Mouse (Mus musculus) stomach, embryonic 16.5 days (tissue): ENCODE measurements around the gene Ndrg2. TPM values are rescaled to one million over a fixed set of nuclear protein-coding genes. Genes with fewer than 3 reads are reported as not detected.
A peak's percentile ranks its signal among the peaks of the same experiment; 100 is the strongest.

Source experiments
- ATAC-seq: fragments of 200-750 bp; cut with Nextera tagmentation; 2 replicates; pipeline ENCODE4 v1.8.0; 2017; ENCODE audit warnings: moderate number of reproducible peaks, moderate TSS enrichment; ENCODE audit not compliant: insufficient read depth, low FRiP score
- H3K27ac ChIP-seq: fragments of 300-500 bp; sonication (generic); 2 replicates; pipeline ENCODE4 v1.5.1; 2014; ENCODE audit warnings: low read length
- H3K27me3 ChIP-seq: fragments of 300-500 bp; sonication (generic); 2 replicates; pipeline ENCODE4 v1.6.1; 2014; ENCODE audit warnings: low read length, control low read depth, mixed read lengths; ENCODE audit not compliant: control insufficient read depth, insufficient read depth
- H3K36me3 ChIP-seq: fragments of 300-500 bp; sonication (generic); 2 replicates; pipeline ENCODE4 v1.6.1; 2014; ENCODE audit warnings: low read length; ENCODE audit not compliant: control insufficient read depth, insufficient read depth
- H3K4me1 ChIP-seq: fragments of 300-500 bp; sonication (generic); 2 replicates; pipeline ENCODE4 v1.6.1; 2014; ENCODE audit warnings: low read length, control low read depth, mixed read lengths; ENCODE audit not compliant: control insufficient read depth, insufficient read depth
- H3K4me2 ChIP-seq: fragments of 300-500 bp; sonication (generic); 2 replicates; pipeline ENCODE4 v1.6.1; 2014; ENCODE audit warnings: low read depth, low read length, mixed read lengths
- H3K4me3 ChIP-seq: fragments of 300-500 bp; sonication (generic); replicated peaks from 2 replicates; pipeline ENCODE4 v1.5.1; 2014; ENCODE audit warnings: mild to moderate bottlenecking, low read length
- H3K9ac ChIP-seq: fragments of 300-500 bp; sonication (generic); 2 replicates; pipeline ENCODE4 v1.6.1; 2014; ENCODE audit warnings: low read length
- H3K9me3 ChIP-seq: fragments of 300-500 bp; sonication (generic); replicated peaks from 2 replicates; pipeline ENCODE4 v1.6.1; 2016; ENCODE audit warnings: low read length, control low read depth; ENCODE audit not compliant: control insufficient read depth
- WGBS: fragments of 180-500 bp; shearing (Covaris S2); extraction: QIAGEN DNeasy Blood & Tissue Kit; methylation state at CpG from one replicate; pipeline ENCODE4 v1.1.7; 2014; 5-methylcytosine and 5-hydroxymethylcytosine counted together
- polyA plus RNA-seq: library from polyadenylated mRNA; unstranded; fragments of >200 nt; fragmentation: Nextera tagmentation; extraction: Ambion mirVana; gene quantifications from 2 replicates; pipeline ENCODE4 v1.2.1, GENCODE M21; 2015

Ndrg2 gene
- polyA plus RNA-seq, 1 experiment from 2014 or later: 125 TPM

- WGBS: 83% methylated on average over 4 of the region's 4 CpGs
- Histone ChIP-seq H3K9ac (no peak within 1 kb of the TSS), H3K4me2 (no peak within 1 kb of the TSS), H3K27ac (no peak within 1 kb of the TSS), H3K4me1 (peaks cover 26% of the 10 kb centered on the region), H3K36me3 (no peaks in the 10 kb centered on the region), H3K27me3 (no peaks in the 10 kb centered on the region), H3K9me3 (no peaks in the 10 kb centered on the region), H3K4me3 (no peak within 1 kb of the TSS)
- no peak for ATAC-seq
These were observed 4.2 kb upstream of the Ndrg2 start, which contains the start of gene Tppp2 for GRCm38 (mm10) chr14:51918125-51918524. Tppp2 (plus strand) TSS chr14:51918425.

- Histone ChIP-seq H3K4me3 (no peak overlapping the region), H3K27me3 (no peaks in the 10 kb centered on the region), H3K9me3 (no peaks in the 10 kb centered on the region), H3K27ac (no peak overlapping the region), H3K36me3 (no peaks in the 10 kb centered on the region), H3K9ac (no peak overlapping the region), H3K4me2 (no peak overlapping the region), H3K4me1 (peaks cover 19% of the 10 kb centered on the region)
- no peak for ATAC-seq
- WGBS: 87% methylated on average over 4 of the region's 4 CpGs
These were observed 2.6 kb upstream of the Ndrg2 start for GRCm38 (mm10) chr14:51916539-51916938.

GRCm38 (mm10) chr14:51915030-51915429, 1.1 kb upstream of the Ndrg2 start:
- H3K9ac ChIP-seq: peak overlapping the region; percentile 4; the same call in 1 of the 2 replicates
- no peak overlapping the region for H3K4me2 ChIP-seq
- H3K27ac ChIP-seq: peak overlapping the region; percentile 93
- H3K9me3 ChIP-seq: no peaks in the 10 kb centered on the region
- H3K27me3 ChIP-seq: no peaks in the 10 kb centered on the region
- WGBS: 14% methylated on average over 3 of the region's 3 CpGs
- ATAC-seq: no peak
- H3K4me3 ChIP-seq: no peak overlapping the region
- peaks cover 15% of the 10 kb centered on the region; the same call in 1 of the 2 replicates for H3K4me1 ChIP-seq
- no peaks in the 10 kb centered on the region for H3K36me3 ChIP-seq

GRCm38 (mm10) chr14:51913062-51913959, 647 bp downstream of the Ndrg2 start:
- Histone ChIP-seq H3K36me3 (no peaks in the 10 kb centered on the region), H3K9ac (peak overlapping the region; percentile 86), H3K4me1 (peaks cover 15% of the 10 kb centered on the region; the same call in 1 of the 2 replicates), H3K4me2 (peak overlapping the region; percentile 99), H3K4me3 (peak overlapping the region; percentile 72), H3K27ac (peak overlapping the region; percentile 93), H3K27me3 (no peaks in the 10 kb centered on the region), H3K9me3 (no peaks in the 10 kb centered on the region)
- under 1% methylated on average over 58 of the region's 58 CpGs for WGBS
- ATAC-seq: peak; percentile 91

GRCm38 (mm10) chr14:51912391-51913061, 1.4 kb downstream of the Ndrg2 start:
- Histone ChIP-seq H3K27ac (peak overlapping the region; percentile 93), H3K4me2 (peak overlapping the region; percentile 99), H3K4me3 (peak overlapping the region; percentile 72), H3K9me3 (no peaks in the 10 kb centered on the region), H3K36me3 (no peaks in the 10 kb centered on the region), H3K27me3 (no peaks in the 10 kb centered on the region), H3K9ac (peak overlapping the region; percentile 86), H3K4me1 (peaks cover 15% of the 10 kb centered on the region; the same call in 1 of the 2 replicates)
- WGBS: 15% methylated on average over 14 of the region's 14 CpGs
- no peak for ATAC-seq

- no peaks in the 10 kb centered on the region for H3K9me3 ChIP-seq
- no peaks in the 10 kb centered on the region for H3K27me3 ChIP-seq
- H3K9ac ChIP-seq: no peak overlapping the region
- no peak overlapping the region for H3K27ac ChIP-seq
- WGBS: 85% methylated on average over 10 of the region's 10 CpGs
- H3K36me3 ChIP-seq: no peaks in the 10 kb centered on the region
- H3K4me3 ChIP-seq: no peak overlapping the region
- H3K4me2 ChIP-seq: no peak overlapping the region
- peaks cover 15% of the 10 kb centered on the region; the same call in 1 of the 2 replicates for H3K4me1 ChIP-seq
- ATAC-seq: no peak
These were observed 2.7 kb downstream of the Ndrg2 start for GRCm38 (mm10) chr14:51911301-51911700.

- no peak overlapping the region for H3K4me3 ChIP-seq
- ATAC-seq: no peak
- no peak overlapping the region for H3K4me2 ChIP-seq
- 91% methylated on average over 11 of the region's 11 CpGs for WGBS
- no peaks in the 10 kb centered on the region for H3K27me3 ChIP-seq
- 0 out of 2 replicates have a peak, but pooled peaks cover 6% of the 10 kb centered on the region for H3K36me3 ChIP-seq
- no peaks in the 10 kb centered on the region for H3K9me3 ChIP-seq
- no peak overlapping the region for H3K27ac ChIP-seq
- no peak overlapping the region for H3K9ac ChIP-seq
- no peaks in the 10 kb centered on the region; the same call in 1 of the 2 replicates for H3K4me1 ChIP-seq
These were observed 7.9 kb downstream of the Ndrg2 start for GRCm38 (mm10) chr14:51906102-51906501.

GRCm38 (mm10) chr14:51904706-51905105, 9.3 kb downstream of the Ndrg2 start:
- Histone ChIP-seq H3K36me3 (0 out of 2 replicates have a peak, but pooled peaks cover 6% of the 10 kb centered on the region), H3K4me3 (no peak overlapping the region), H3K27me3 (no peaks in the 10 kb centered on the region), H3K4me1 (no peaks in the 10 kb centered on the region; the same call in 1 of the 2 replicates), H3K4me2 (no peak overlapping the region), H3K9me3 (no peaks in the 10 kb centered on the region), H3K9ac (no peak overlapping the region), H3K27ac (no peak overlapping the region)
- no peak for ATAC-seq
- WGBS: 67% methylated on average over 7 of the region's 7 CpGs

- Histone ChIP-seq H3K36me3 (0 out of 2 replicates have a peak, but pooled peaks cover 6% of the 10 kb centered on the region), H3K27me3 (no peaks in the 10 kb centered on the region), H3K4me3 (no peak overlapping the region), H3K9ac (no peak overlapping the region), H3K27ac (peak overlapping the region; percentile 49), H3K4me2 (no peak overlapping the region), H3K4me1 (no peaks in the 10 kb centered on the region; the same call in 1 of the 2 replicates), H3K9me3 (no peaks in the 10 kb centered on the region)
- 66% methylated on average over 9 of the region's 9 CpGs for WGBS
- peak; percentile 50; the same call in 1 of the 2 replicates for ATAC-seq
These were observed 10.2 kb downstream of the Ndrg2 start for GRCm38 (mm10) chr14:51903782-51904181.
